Mouse (Mus musculus): ENCODE data around the gene Npnt.

Gene Npnt

GRCm38 (mm10) chr3:132866984-132867383, 83.1 kb downstream of the Npnt start:
- in situ Hi-C loops (cut with MboI; ENCODE audit: low pct_unique_long_range_greater_than_20kb in 1 of 2, low sequenced_read_pairs in 2 of 2, unreplicated experiment in 1 of 2): no loop called here

- in situ Hi-C loops (cut with MboI; ENCODE audit: low pct_unique_long_range_greater_than_20kb in 1 of 2, low sequenced_read_pairs in 2 of 2, unreplicated experiment in 1 of 2): no loop called here
Observed at GRCm38 (mm10) chr3:132865596-132865995, 84.5 kb downstream of the Npnt start.

GRCm38 (mm10) chr3:132864986-132865385, 85.1 kb downstream of the Npnt start:
- in situ Hi-C loops (cut with MboI; ENCODE audit: low pct_unique_long_range_greater_than_20kb in 1 of 2, low sequenced_read_pairs in 2 of 2, unreplicated experiment in 1 of 2): no loop called here

- in situ Hi-C loops (cut with MboI; ENCODE audit: low pct_unique_long_range_greater_than_20kb in 1 of 2, low sequenced_read_pairs in 2 of 2, unreplicated experiment in 1 of 2): no loop called here
Observed at GRCm38 (mm10) chr3:132864329-132864919, 85.7 kb downstream of the Npnt start.

GRCm38 (mm10) chr3:132863843-132864242, 86.2 kb downstream of the Npnt start:
- in situ Hi-C loops (cut with MboI; ENCODE audit: low pct_unique_long_range_greater_than_20kb in 1 of 2, low sequenced_read_pairs in 2 of 2, unreplicated experiment in 1 of 2): no loop called here

GRCm38 (mm10) chr3:132860796-132861195, 89.3 kb downstream of the Npnt start:
- in situ Hi-C loops (cut with MboI; ENCODE audit: low pct_unique_long_range_greater_than_20kb in 1 of 2, low sequenced_read_pairs in 2 of 2, unreplicated experiment in 1 of 2): no loop called here

GRCm38 (mm10) chr3:132859573-132859972, 90.5 kb downstream of the Npnt start:
- in situ Hi-C loops (cut with MboI; ENCODE audit: low pct_unique_long_range_greater_than_20kb in 1 of 2, low sequenced_read_pairs in 2 of 2, unreplicated experiment in 1 of 2): no loop called here

GRCm38 (mm10) chr3:132858849-132859248, 91.2 kb downstream of the Npnt start:
- in situ Hi-C loops (cut with MboI; ENCODE audit: low pct_unique_long_range_greater_than_20kb in 1 of 2, low sequenced_read_pairs in 2 of 2, unreplicated experiment in 1 of 2): no loop called here

GRCm38 (mm10) chr3:132856651-132857050, 93.4 kb downstream of the Npnt start:
- in situ Hi-C loops (cut with MboI; ENCODE audit: low pct_unique_long_range_greater_than_20kb in 1 of 2, low sequenced_read_pairs in 2 of 2, unreplicated experiment in 1 of 2): no loop called here

GRCm38 (mm10) chr3:132855458-132856212, 94.5 kb downstream of the Npnt start:
- in situ Hi-C loops (cut with MboI; ENCODE audit: low pct_unique_long_range_greater_than_20kb in 1 of 2, low sequenced_read_pairs in 2 of 2, unreplicated experiment in 1 of 2): no loop called here

- in situ Hi-C loops (cut with MboI; ENCODE audit: low pct_unique_long_range_greater_than_20kb in 1 of 2, low sequenced_read_pairs in 2 of 2, unreplicated experiment in 1 of 2): no loop called here
Observed at GRCm38 (mm10) chr3:132854271-132854670, 95.8 kb downstream of the Npnt start.

- in situ Hi-C loops (cut with MboI; ENCODE audit: low pct_unique_long_range_greater_than_20kb in 1 of 2, low sequenced_read_pairs in 2 of 2, unreplicated experiment in 1 of 2): no loop called here
Observed at GRCm38 (mm10) chr3:132851841-132852728, 98.0 kb downstream of the Npnt start.

GRCm38 (mm10) chr3:132851417-132851816, 98.7 kb downstream of the Npnt start:
- in situ Hi-C loops (cut with MboI; ENCODE audit: low pct_unique_long_range_greater_than_20kb in 1 of 2, low sequenced_read_pairs in 2 of 2, unreplicated experiment in 1 of 2): no loop called here

- in situ Hi-C loops (cut with MboI; ENCODE audit: low pct_unique_long_range_greater_than_20kb in 1 of 2, low sequenced_read_pairs in 2 of 2, unreplicated experiment in 1 of 2): no loop called here
Observed at GRCm38 (mm10) chr3:132850431-132850830, 99.7 kb downstream of the Npnt start.

GRCm38 (mm10) chr3:132849669-132850068, 100.4 kb downstream of the Npnt start:
- in situ Hi-C loops (cut with MboI; ENCODE audit: low pct_unique_long_range_greater_than_20kb in 1 of 2, low sequenced_read_pairs in 2 of 2, unreplicated experiment in 1 of 2): no loop called here

GRCm38 (mm10) chr3:132842676-132843075, 107.4 kb downstream of the Npnt start:
- in situ Hi-C loops (cut with MboI; ENCODE audit: low pct_unique_long_range_greater_than_20kb in 1 of 2, low sequenced_read_pairs in 2 of 2, unreplicated experiment in 1 of 2): no loop called here

GRCm38 (mm10) chr3:132839516-132839915, 110.6 kb downstream of the Npnt start:
- in situ Hi-C loops (cut with MboI; ENCODE audit: low pct_unique_long_range_greater_than_20kb in 1 of 2, low sequenced_read_pairs in 2 of 2, unreplicated experiment in 1 of 2): no loop called here

GRCm38 (mm10) chr3:132838656-132839417, 111.3 kb downstream of the Npnt start:
- in situ Hi-C loops (cut with MboI; ENCODE audit: low pct_unique_long_range_greater_than_20kb in 1 of 2, low sequenced_read_pairs in 2 of 2, unreplicated experiment in 1 of 2): no loop called here

GRCm38 (mm10) chr3:132837134-132837533, 113.0 kb downstream of the Npnt start:
- in situ Hi-C loops (cut with MboI; ENCODE audit: low pct_unique_long_range_greater_than_20kb in 1 of 2, low sequenced_read_pairs in 2 of 2, unreplicated experiment in 1 of 2): no loop called here

Data from mouse embryonic stem cell (cell line).